Mouse (Mus musculus): ENCODE data around the gene Slc37a1. TPM values are rescaled to one million over a fixed set of nuclear protein-coding genes. Genes with fewer than 3 reads are reported as not detected.

The Slc37a1 gene
- total and polyA plus RNA-seq, 3 experiments = 1.9 to 6.6 (median 2.2) TPM

DNA sequence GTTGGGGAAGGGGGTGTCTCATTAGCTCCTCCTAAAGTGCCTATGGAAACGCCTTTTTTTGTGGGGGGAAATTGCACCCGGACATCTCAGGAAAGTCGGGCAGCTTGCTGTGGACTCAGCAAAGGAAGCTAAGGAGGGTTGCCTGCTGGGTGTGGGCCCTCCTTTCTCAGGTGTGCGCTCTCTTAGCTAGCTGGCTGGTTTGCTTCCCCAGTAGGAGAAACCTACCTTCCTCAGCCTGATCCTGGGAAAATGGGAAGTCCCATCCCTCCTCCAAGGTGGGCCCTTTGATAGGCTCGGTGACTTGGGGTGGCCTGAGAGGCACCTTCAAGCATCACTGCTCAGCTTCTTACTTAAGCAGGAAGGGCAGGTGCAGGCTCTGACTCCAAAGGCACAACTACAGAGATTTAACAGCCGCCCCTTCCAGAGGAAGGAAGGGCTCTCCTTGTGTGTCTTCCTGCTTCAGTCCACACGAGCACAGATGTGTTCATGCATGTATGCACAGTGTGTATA lies 100.2 kb downstream of the Slc37a1 start:
- Histone ChIP-seq H3K9ac (ENCODE audit: insufficient read depth, low read depth) (no peak overlapping the region), H3K27ac (ENCODE audit: insufficient read depth, low read depth) (no peak overlapping the region), H3K4me2 (ENCODE audit: insufficient read depth, low read depth, poor library complexity, severe bottlenecking) (peak overlapping the region; percentile 73; the same call in 1 of the 2 replicates), H3K79me2 (replicated peaks; ENCODE audit: control insufficient read depth, extremely low read depth, insufficient read depth, poor library complexity, severe bottlenecking) (no peaks in the 10 kb centered on the region), H3K36me3 (replicated peaks in 1 of 2; ENCODE audit: control insufficient read depth in 1 of 2, insufficient read depth in 1 of 2, low read length in 1 of 2) (no peaks in the 10 kb centered on the region), H3K9me3 (replicated peaks; ENCODE audit: low read length) (no peaks in the 10 kb centered on the region), H3K4me1 (ENCODE audit: control insufficient read depth in 1 of 2, insufficient read depth in 2 of 2) (no peaks in the 10 kb centered on the region), H3K27me3 (replicated peaks) (peaks cover 81% of the 10 kb centered on the region), H3K4me3 (replicated peaks in 1 of 3; ENCODE audit: low read depth in 2 of 3, low read length in 2 of 3, poor library complexity in 1 of 3) (no peak overlapping the region)
- dilution Hi-C loops (cut with MboI; ENCODE audit: extremely low pct_ligation_motif_present, extremely low pct_unique_long_range_greater_than_20kb, low sequenced_read_pairs) = no loop called here
- DNase-seq (ENCODE audit: extremely low read depth) = no peak
- in situ Hi-C loops (cut with MboI; ENCODE audit: low pct_ligation_motif_present, low pct_unique_long_range_greater_than_20kb, low sequenced_read_pairs) = no loop called here
- TF ChIP-seq ZMIZ1 (IDR thresholded peaks at IDR 0.05; ENCODE audit: low read depth, low read length) (no peak), PAX5 (IDR thresholded peaks at IDR 0.05; ENCODE audit: low read length) (no peak), NRF1 (IDR thresholded peaks at IDR 0.05; ENCODE audit: low read depth, low read length) (no peak), JUND (conservative IDR thresholded peaks at IDR 0.05; ENCODE audit: low read depth, low read length) (no peak), SIN3A (IDR thresholded peaks at IDR 0.05; ENCODE audit: low read length) (no peak), POLR2AphosphoS2 (IDR thresholded peaks at IDR 0.05; ENCODE audit: low read depth, low read length) (no peak), UBTF (IDR thresholded peaks at IDR 0.05; ENCODE audit: low read depth, low read length) (no peak), ZNF384 (IDR thresholded peaks at IDR 0.05; ENCODE audit: low read depth, low read length) (no peak), CHD2 (IDR thresholded peaks at IDR 0.05; ENCODE audit: low read length) (no peak), MEF2A (IDR thresholded peaks at IDR 0.05; ENCODE audit: borderline replicate concordance, low read depth, low read length) (no peak), ETS1 (conservative IDR thresholded peaks at IDR 0.05; ENCODE audit: low read depth, low read length) (no peak)

DNA sequence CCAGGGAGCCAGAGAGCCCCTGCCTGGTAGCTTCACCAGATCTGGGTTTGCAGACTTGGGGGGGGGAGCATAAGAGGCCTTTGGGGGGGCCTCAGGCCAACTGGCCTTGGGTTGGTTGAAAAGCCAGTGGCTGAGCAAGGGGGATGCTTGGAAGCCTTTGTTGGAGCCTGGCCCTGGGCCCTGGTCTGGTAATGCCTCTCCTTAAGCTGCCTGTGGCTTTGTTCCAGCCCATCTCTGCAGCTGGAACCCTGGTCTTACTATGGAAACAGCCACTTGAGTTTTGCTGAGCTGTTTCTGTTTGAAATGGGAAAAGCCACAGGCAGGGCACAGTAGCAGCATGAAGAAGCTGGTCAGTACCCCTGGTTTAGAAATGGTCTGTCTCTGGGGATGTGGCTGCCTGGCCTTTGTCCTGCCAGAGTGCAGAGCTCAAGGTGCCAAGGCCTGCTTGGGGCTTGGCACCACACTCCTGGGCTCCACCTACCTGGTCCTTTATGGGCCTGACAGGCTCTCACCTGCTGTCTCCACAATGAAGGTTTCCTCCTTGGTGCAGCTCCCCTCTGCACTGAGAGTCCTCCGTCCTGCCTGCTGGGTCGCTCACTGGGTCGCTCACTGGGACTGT lies 102.9 kb downstream of the Slc37a1 start:
- no peaks in the 10 kb centered on the region for H3K79me2 ChIP-seq (replicated peaks; ENCODE audit: control insufficient read depth, extremely low read depth, insufficient read depth, poor library complexity, severe bottlenecking)
- DNase-seq (ENCODE audit: extremely low read depth) = no peak
- H3K4me2 ChIP-seq (ENCODE audit: insufficient read depth, low read depth, poor library complexity, severe bottlenecking) = no peak overlapping the region
- H3K27ac ChIP-seq (ENCODE audit: insufficient read depth, low read depth) = no peak overlapping the region
- no peaks in the 10 kb centered on the region for H3K4me1 ChIP-seq (ENCODE audit: control insufficient read depth in 1 of 2, insufficient read depth in 2 of 2)
- in situ Hi-C loops (cut with MboI; ENCODE audit: low pct_ligation_motif_present, low pct_unique_long_range_greater_than_20kb, low sequenced_read_pairs) (no loop called here), dilution Hi-C loops (cut with MboI; ENCODE audit: extremely low pct_ligation_motif_present, extremely low pct_unique_long_range_greater_than_20kb, low sequenced_read_pairs) (no loop called here)
- H3K27me3 ChIP-seq (replicated peaks) = peaks cover 77% of the 10 kb centered on the region
- H3K9me3 ChIP-seq (replicated peaks; ENCODE audit: low read length) = no peaks in the 10 kb centered on the region
- H3K36me3 ChIP-seq (replicated peaks in 1 of 2; ENCODE audit: control insufficient read depth in 1 of 2, insufficient read depth in 1 of 2, low read length in 1 of 2) = no peaks in the 10 kb centered on the region
- no peak overlapping the region for H3K4me3 ChIP-seq (replicated peaks in 1 of 3; ENCODE audit: low read depth in 2 of 3, low read length in 2 of 3, poor library complexity in 1 of 3)
- TF ChIP-seq NRF1 (IDR thresholded peaks at IDR 0.05; ENCODE audit: low read depth, low read length) = no peak
- no peak for TF ChIP-seq MEF2A (IDR thresholded peaks at IDR 0.05; ENCODE audit: borderline replicate concordance, low read depth, low read length)
- no peak for TF ChIP-seq PAX5 (IDR thresholded peaks at IDR 0.05; ENCODE audit: low read length)
- no peak for TF ChIP-seq RAD21 (IDR thresholded peaks at IDR 0.05; ENCODE audit: low read depth, low read length)
- TF ChIP-seq MYC (IDR thresholded peaks at IDR 0.05; ENCODE audit: low read depth, low read length) = no peak
- no peak for TF ChIP-seq IRF4 (IDR thresholded peaks at IDR 0.05; ENCODE audit: low read depth, low read length)
- no peak for TF ChIP-seq SMC3 (IDR thresholded peaks at IDR 0.05; ENCODE audit: low read depth, low read length)
- no peak for TF ChIP-seq ETS1 (conservative IDR thresholded peaks at IDR 0.05; ENCODE audit: low read depth, low read length)
- no peak for TF ChIP-seq JUN (IDR thresholded peaks at IDR 0.05; ENCODE audit: insufficient read depth, low read depth, low read length)
- TF ChIP-seq ZMIZ1 (IDR thresholded peaks at IDR 0.05; ENCODE audit: low read depth, low read length) = no peak
- TF ChIP-seq TCF12 (IDR thresholded peaks at IDR 0.05; ENCODE audit: low read depth, low read length) = no peak
- no peak for TF ChIP-seq SIN3A (IDR thresholded peaks at IDR 0.05; ENCODE audit: low read length)
- TF ChIP-seq CTCF (conservative IDR thresholded peaks at IDR 0.05 in 1 of 2, IDR thresholded peaks at IDR 0.05 in 1 of 2; ENCODE audit: low read depth in 2 of 2, low read length in 2 of 2) = no peak
- no peak for TF ChIP-seq MXI1 (IDR thresholded peaks at IDR 0.05; ENCODE audit: low read depth, low read length)
- TF ChIP-seq ELF1 (IDR thresholded peaks at IDR 0.05; ENCODE audit: low read depth, low read length) = no peak
- no peak overlapping the region for H3K9ac ChIP-seq (ENCODE audit: insufficient read depth, low read depth)
